Mouse (Mus musculus) bone marrow, adult 2 months (tissue): ENCODE results near the gene Adgrg3.

Experiments used
- CTCF ChIP-seq: fragments of 200-500 bp; IDR thresholded peaks from 2 replicates; pipeline ENCODE4 v1.5.1; 2011; ENCODE audit warnings: low read length, control low read depth; ENCODE audit not compliant: control insufficient read depth, insufficient read depth
- POLR2A ChIP-seq: fragments of 200-500 bp; IDR thresholded peaks from 2 replicates; pipeline ENCODE4 v1.6.1; 2011; ENCODE audit warnings: low read depth, mild to moderate bottlenecking, control low read depth, low read length, borderline replicate concordance; ENCODE audit not compliant: control insufficient read depth

DNA sequence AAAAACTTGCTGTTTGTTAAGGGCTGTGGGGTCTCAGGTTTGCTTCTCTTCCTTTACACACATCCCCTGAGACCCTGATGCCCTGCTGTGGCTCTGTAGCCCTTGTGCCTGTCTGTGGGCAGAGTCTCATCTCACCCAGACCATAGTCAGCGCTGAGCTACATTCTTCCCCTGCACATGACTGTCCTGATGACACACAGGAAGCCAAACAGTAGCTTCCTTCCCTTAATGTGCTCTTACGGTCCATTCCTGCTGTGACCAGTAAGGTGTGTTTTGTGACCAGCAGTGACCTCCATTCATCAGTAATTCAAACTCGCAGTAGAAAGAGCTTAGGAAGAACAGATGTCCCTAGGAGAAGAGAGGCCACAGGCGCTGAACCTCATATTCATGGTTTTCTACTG, 6.9 kb downstream of the Adgrg3 start:
- no peak for TF ChIP-seq CTCF
- TF ChIP-seq POLR2A: no peak
